Mouse (Mus musculus) MEL (cell line): ENCODE results near the gene Twnk. TPM values are rescaled to one million over a fixed set of nuclear protein-coding genes. Genes with fewer than 3 reads are reported as not detected.
A peak's percentile ranks its signal among the peaks of the same experiment; 100 is the strongest.
"Not testable (repeated sequence)": the region's sequence is repeated elsewhere in the genome, so short reads cannot be mapped to it uniquely, and the experiment has no call there.

Experiments
- DNase-seq: peaks from one replicate; pipeline ENCODE4 v3.0.0; 2011; ENCODE audit warnings: low read depth, low spot score
- H3K27ac ChIP-seq: 2 replicates; pipeline ENCODE4 v1.5.1; 2012; ENCODE audit warnings: low read depth, mild to moderate bottlenecking, control low read depth, low read length, moderate library complexity; ENCODE audit not compliant: control insufficient read depth
- H3K27me3 ChIP-seq, 2 experiments: fragments of 150-350 bp in 1 of 2; sonication (generic) in 1 of 2; 2 replicates each; pipeline ENCODE4 v1.6.1; 2012; ENCODE audit warnings: low read length in 2 of 2, mild to moderate bottlenecking in 2 of 2, improper control_type of control experiment in 1 of 2, moderate library complexity in 1 of 2; ENCODE audit not compliant: insufficient read depth in 2 of 2, control insufficient read depth in 1 of 2
- H3K36me3 ChIP-seq, 2 experiments: 2 replicates each; pipeline ENCODE4 v1.6.1; 2012 to 2014; ENCODE audit warnings: low read length in 2 of 2, improper control_type of control experiment in 1 of 2, inconsistent platforms in 1 of 2, mild to moderate bottlenecking in 1 of 2; ENCODE audit not compliant: insufficient read depth in 2 of 2, control insufficient read depth in 1 of 2
- H3K4me1 ChIP-seq, 2 experiments: fragments of 150-350 bp in 1 of 2; sonication (generic) in 1 of 2; 2 replicates each; pipeline ENCODE4 v1.6.1; 2012; ENCODE audit warnings: low read length in 2 of 2, improper control_type of control experiment in 1 of 2, mild to moderate bottlenecking in 1 of 2; ENCODE audit not compliant: insufficient read depth in 2 of 2, control insufficient read depth in 1 of 2
- H3K4me3 ChIP-seq, 2 experiments: fragments of 150-350 bp in 1 of 2; sonication (generic) in 1 of 2; 2 replicates each; pipeline ENCODE4 v1.5.1; 2012; ENCODE audit warnings: low read depth in 2 of 2, low read length in 2 of 2, mild to moderate bottlenecking in 2 of 2, moderate library complexity in 2 of 2, control low read depth in 1 of 2, improper control_type of control experiment in 1 of 2; ENCODE audit not compliant: control insufficient read depth in 1 of 2, insufficient read depth in 1 of 2
- H3K79me2 ChIP-seq: 2 replicates; pipeline ENCODE4 v1.6.1; 2012; ENCODE audit warnings: mild to moderate bottlenecking, low read length, moderate library complexity; ENCODE audit not compliant: control insufficient read depth, poor library complexity, insufficient read depth
- H3K9ac ChIP-seq: 2 replicates; pipeline ENCODE4 v1.6.1; 2012; ENCODE audit warnings: low read depth, mild to moderate bottlenecking, control low read depth, low read length, moderate library complexity; ENCODE audit not compliant: control insufficient read depth, poor library complexity, severe bottlenecking
- H3K9me3 ChIP-seq: fragments of 150-350 bp; sonication (generic); replicated peaks from 2 replicates; pipeline ENCODE4 v1.6.1; 2012; ENCODE audit warnings: mild to moderate bottlenecking, low read length, improper control_type of control experiment, moderate library complexity; ENCODE audit not compliant: insufficient read depth
- CTCF ChIP-seq, 3 experiments: IDR thresholded peaks in 2 of 3; conservative IDR thresholded peaks in 1 of 3; 2 replicates each; pipeline ENCODE4 v1.5.1; 2011 to 2012; ENCODE audit warnings: low read length in 3 of 3, low read depth in 2 of 3, mild to moderate bottlenecking in 2 of 3, improper control_type of control experiment in 1 of 3, inconsistent platforms in 1 of 3, mixed read lengths in 1 of 3, moderate library complexity in 1 of 3; ENCODE audit not compliant: control insufficient read depth in 1 of 3, insufficient read depth in 1 of 3, poor library complexity in 1 of 3, severe bottlenecking in 1 of 3
- EP300 ChIP-seq, 2 experiments: IDR thresholded peaks; 2 replicates each; pipeline ENCODE4 v1.6.1; 2011; ENCODE audit warnings: improper control_type of control experiment in 2 of 2, low read length in 2 of 2, low read depth in 1 of 2, mild to moderate bottlenecking in 1 of 2
- GABPA ChIP-seq: IDR thresholded peaks from 2 replicates; pipeline ENCODE4 v1.6.1; 2012; ENCODE audit warnings: low read depth, mild to moderate bottlenecking, inconsistent platforms, low read length, improper control_type of control experiment, moderate library complexity
- MAX ChIP-seq: IDR thresholded peaks from 2 replicates; pipeline ENCODE4 v1.6.1; 2011; ENCODE audit warnings: low read length, improper control_type of control experiment
- NELFE ChIP-seq: IDR thresholded peaks from 2 replicates; pipeline ENCODE4 v1.6.1; 2011; ENCODE audit warnings: low read depth, low read length, improper control_type of control experiment
- RAD21 ChIP-seq: IDR thresholded peaks from 2 replicates; pipeline ENCODE4 v1.6.1; 2011; ENCODE audit warnings: mild to moderate bottlenecking, low read depth, low read length, improper control_type of control experiment
- SMC3 ChIP-seq: IDR thresholded peaks from 2 replicates; pipeline ENCODE4 v1.6.1; 2011; ENCODE audit warnings: low read depth, low read length, improper control_type of control experiment
- TBP ChIP-seq: IDR thresholded peaks from 2 replicates; pipeline ENCODE4 v1.8.0; 2011; ENCODE audit warnings: low read depth, low read length, improper control_type of control experiment
- UBTF ChIP-seq: IDR thresholded peaks from 2 replicates; pipeline ENCODE4 v1.6.1; 2012; ENCODE audit warnings: low read depth, mild to moderate bottlenecking, inconsistent platforms, low read length, improper control_type of control experiment, moderate library complexity, borderline replicate concordance; ENCODE audit not compliant: insufficient read depth
- USF1 ChIP-seq: IDR thresholded peaks from 2 replicates; pipeline ENCODE4 v1.6.1; 2014; ENCODE audit warnings: low read depth, mild to moderate bottlenecking, inconsistent platforms, low read length, improper control_type of control experiment, moderate library complexity
- USF2 ChIP-seq, 2 experiments: IDR thresholded peaks; 2 replicates each; pipeline ENCODE4 v1.6.1; 2011 to 2012; ENCODE audit warnings: improper control_type of control experiment in 2 of 2, low read length in 2 of 2, borderline replicate concordance in 1 of 2, inconsistent platforms in 1 of 2, low read depth in 1 of 2, mild to moderate bottlenecking in 1 of 2; ENCODE audit not compliant: insufficient read depth in 1 of 2
- ZC3H11A ChIP-seq: IDR thresholded peaks from 2 replicates; pipeline ENCODE4 v1.6.1; 2012; ENCODE audit warnings: low read depth, mild to moderate bottlenecking, inconsistent platforms, low read length, improper control_type of control experiment
- polyA plus RNA-seq, 2 experiments: library from polyadenylated mRNA; stranded (reverse) in 1 of 2; unstranded in 1 of 2; fragments of >175 nt in 1 of 2; fragments of >200 nt in 1 of 2; gene quantifications; 2 replicates each; pipeline versions ENCODE4 v1.2.1 to v1.2.4; 2012; ENCODE audit warnings: low replicate concordance in 2 of 2, low read depth in 1 of 2; ENCODE audit not compliant: insufficient read length in 2 of 2, insufficient read depth in 1 of 2, missing spikeins in 1 of 2
- total RNA-seq: library from RNA; depleted of rRNA; stranded (reverse); fragments of 300-350 nt; gene quantifications from 2 replicates; pipeline ENCODE4 v1.2.3, GENCODE M21; 2012

Twnk gene
- total and polyA plus RNA-seq, 3 experiments, result 37.5 to 55.6 TPM; not detected in 1

GRCm38 (mm10) chr19:45036867-45037266, 31.4 kb downstream of the Twnk start:
- Histone ChIP-seq H3K27ac (no peak overlapping the region), H3K36me3 (peaks cover 0 to 7% of the 10 kb centered on the region in 2 experiments; a peak in 2 of 4 replicates), H3K27me3 (peaks cover 7 to 9% of the 10 kb centered on the region in 2 experiments), H3K4me3 (no peak overlapping the region), H3K9me3 (no peaks in the 10 kb centered on the region), H3K9ac (no peak overlapping the region), H3K79me2 (no peaks in the 10 kb centered on the region), H3K4me1 (peaks cover 8 to 11% of the 10 kb centered on the region in 2 experiments)
- TF ChIP-seq EP300 (IDR thresholded peaks at IDR 0.05; ENCODE audit: low read depth in 1 of 2, low read length in 2 of 2) (no peak), CTCF (IDR thresholded peaks at IDR 0.05 in 2 of 3, conservative IDR thresholded peaks at IDR 0.05 in 1 of 3; ENCODE audit: control insufficient read depth in 1 of 3, insufficient read depth in 1 of 3, low read depth in 2 of 3, low read length in 3 of 3, poor library complexity in 1 of 3, severe bottlenecking in 1 of 3) (peak; percentile 74 to 90 (median 75)), SMC3 (peak; percentile 66), UBTF (no peak), TBP (no peak), ZC3H11A (peak; percentile 56), RAD21 (peak; percentile 59)
- peak; percentile 72 for DNase-seq

GRCm38 (mm10) chr19:45038198-45038597, 32.7 kb downstream of the Twnk start:
- H3K9ac ChIP-seq, H3K9me3 ChIP-seq, H3K27me3 ChIP-seq, H3K4me3 ChIP-seq, H3K36me3 ChIP-seq, H3K27ac ChIP-seq, H3K4me1 ChIP-seq, H3K79me2 ChIP-seq, DNase-seq: not testable (repeated sequence)

GRCm38 (mm10) chr19:45040214-45040613, 34.8 kb downstream of the Twnk start:
- Histone ChIP-seq H3K36me3 (no peaks in the 10 kb centered on the region), H3K79me2 (no peaks in the 10 kb centered on the region), H3K27ac (no peak overlapping the region), H3K4me1 (no peaks in the 10 kb centered on the region), H3K9me3 (no peaks in the 10 kb centered on the region), H3K9ac (no peak overlapping the region), H3K4me3 (no peak overlapping the region), H3K27me3 (peaks cover 10 to 11% of the 10 kb centered on the region in 2 experiments)
- no peak for DNase-seq
- no peak for TF ChIP-seq MAX
- no peak for TF ChIP-seq USF1
- no peak for TF ChIP-seq CTCF (IDR thresholded peaks at IDR 0.05 in 2 of 3, conservative IDR thresholded peaks at IDR 0.05 in 1 of 3; ENCODE audit: control insufficient read depth in 1 of 3, insufficient read depth in 1 of 3, low read depth in 2 of 3, low read length in 3 of 3, poor library complexity in 1 of 3, severe bottlenecking in 1 of 3)
- TF ChIP-seq EP300 (IDR thresholded peaks at IDR 0.05; ENCODE audit: low read depth in 1 of 2, low read length in 2 of 2), result no peak
- no peak for TF ChIP-seq USF2 (IDR thresholded peaks at IDR 0.05; ENCODE audit: borderline replicate concordance in 1 of 2, insufficient read depth in 1 of 2, low read depth in 1 of 2, low read length in 2 of 2)
- no peak for TF ChIP-seq NELFE
- no peak for TF ChIP-seq GABPA
